Mouse (Mus musculus) heart, adult 2 months (tissue): ENCODE data around the gene Tex36. TPM values are rescaled to one million over a fixed set of nuclear protein-coding genes. Genes with fewer than 3 reads are reported as not detected.
A peak's percentile ranks its signal among the peaks of the same experiment; 100 is the strongest.

ENCODE experiments used
- DNase-seq, 2 experiments: peaks; one replicate each; pipeline ENCODE4 v3.0.0; 2021
- H3K27ac ChIP-seq: fragments of 200-600 bp; 2 replicates; pipeline ENCODE4 v1.8.1; 2022
- H3K27me3 ChIP-seq: fragments of 200-500 bp; 2 replicates; pipeline ENCODE4 v1.6.1; 2012; ENCODE audit warnings: mild to moderate bottlenecking, low read length, inconsistent platforms, mixed read lengths; ENCODE audit not compliant: control insufficient read depth, insufficient read depth
- H3K36me3 ChIP-seq: fragments of 200-500 bp; 2 replicates; pipeline ENCODE4 v1.6.1; 2012; ENCODE audit warnings: low read length, inconsistent platforms; ENCODE audit not compliant: control insufficient read depth, insufficient read depth
- H3K4me1 ChIP-seq: fragments of 200-500 bp; 2 replicates; pipeline ENCODE4 v1.6.1; 2011; ENCODE audit warnings: low read length; ENCODE audit not compliant: control insufficient read depth, insufficient read depth
- H3K4me3 ChIP-seq: fragments of 200-600 bp; 2 replicates; pipeline ENCODE4 v1.8.1; 2022
- H3K79me2 ChIP-seq: fragments of 200-500 bp; replicated peaks from 2 replicates; pipeline ENCODE4 v1.6.1; 2012; ENCODE audit warnings: mild to moderate bottlenecking, inconsistent platforms, low read length, moderate library complexity, mixed read lengths; ENCODE audit not compliant: control insufficient read depth, insufficient read depth
- H3K9ac ChIP-seq: fragments of 200-500 bp; 2 replicates; pipeline ENCODE4 v1.6.1; 2012; ENCODE audit warnings: low read depth, mild to moderate bottlenecking, control low read depth, inconsistent platforms, low read length, mixed read lengths
- CTCF ChIP-seq: fragments of 200-600 bp; IDR thresholded peaks from 2 replicates; pipeline ENCODE4 v1.8.1; 2022; ENCODE audit warnings: antibody characterized with exemption, mild to moderate bottlenecking, moderate library complexity
- EP300 ChIP-seq: fragments of 200-500 bp; IDR thresholded peaks from 2 replicates; pipeline ENCODE4 v1.6.1; 2011; ENCODE audit warnings: low read depth, low read length, control low read depth; ENCODE audit not compliant: insufficient read depth
- POLR2A ChIP-seq: fragments of 200-500 bp; IDR thresholded peaks from 2 replicates; pipeline ENCODE4 v1.6.1; 2011; ENCODE audit warnings: mild to moderate bottlenecking, low read depth, low read length, control low read depth; ENCODE audit not compliant: insufficient read depth
- WGBS: fragments of 180-500 bp; shearing (Covaris S2); methylation state at CpG from one replicate; pipeline ENCODE4 v1.1.7; 2018; 5-methylcytosine and 5-hydroxymethylcytosine counted together
- intact Hi-C: fragments of 180-260 bp; cut with DNase I; formaldehyde crosslinking; loops from one replicate; pipeline ENCODE4 v1.15.1; 2025
- polyA plus RNA-seq: library from polyadenylated mRNA; depleted of rRNA; stranded (reverse); fragments of >200 nt; gene quantifications from 2 replicates; pipeline ENCODE4 v1.2.3, GENCODE M21; 2012
- total RNA-seq, 2 experiments: library from RNA; stranded (reverse); gene quantifications; 2 replicates each; pipeline ENCODE4 v1.2.3; 2021

Gene Tex36
- total and polyA plus RNA-seq, 3 experiments: not detected

- Histone ChIP-seq H3K27me3 (no peaks in the 10 kb centered on the region), H3K4me1 (no peaks in the 10 kb centered on the region), H3K9ac (no peak overlapping the region), H3K4me3 (no peak overlapping the region), H3K27ac (no peak overlapping the region), H3K79me2 (no peaks in the 10 kb centered on the region), H3K36me3 (no peaks in the 10 kb centered on the region)
- intact Hi-C loops: no loop called here
- TF ChIP-seq POLR2A (no peak), EP300 (no peak), CTCF (no peak)
- 75% methylated on average over 8 of the region's 8 CpGs for WGBS
- no peak for DNase-seq
Observed at GRCm38 (mm10) chr7:133564600-133564999, 37.4 kb downstream of the Tex36 start.

GRCm38 (mm10) chr7:133563175-133563824, 38.7 kb downstream of the Tex36 start:
- Histone ChIP-seq H3K9ac (no peak overlapping the region), H3K4me1 (no peaks in the 10 kb centered on the region), H3K4me3 (no peak overlapping the region), H3K27ac (no peak overlapping the region), H3K36me3 (no peaks in the 10 kb centered on the region), H3K27me3 (no peaks in the 10 kb centered on the region), H3K79me2 (no peaks in the 10 kb centered on the region)
- no peak for DNase-seq
- WGBS: 63% methylated on average over 3 of the region's 3 CpGs
- intact Hi-C loops: no loop called here
- no peak for TF ChIP-seq POLR2A
- no peak for TF ChIP-seq CTCF
- TF ChIP-seq EP300: no peak

- WGBS: 66% methylated on average over 8 of the region's 8 CpGs
- no peaks in the 10 kb centered on the region for H3K79me2 ChIP-seq
- H3K36me3 ChIP-seq: no peaks in the 10 kb centered on the region
- no peaks in the 10 kb centered on the region for H3K27me3 ChIP-seq
- no peaks in the 10 kb centered on the region for H3K4me1 ChIP-seq
- intact Hi-C loops: no loop called here
- H3K4me3 ChIP-seq: no peak overlapping the region
- TF ChIP-seq CTCF (peak; percentile 51), POLR2A (no peak), EP300 (no peak)
- H3K9ac ChIP-seq: no peak overlapping the region
- DNase-seq: no peak
- no peak overlapping the region for H3K27ac ChIP-seq
Observed at GRCm38 (mm10) chr7:133555786-133556492, 46.0 kb downstream of the Tex36 start.

- H3K27ac ChIP-seq: no peak overlapping the region
- H3K36me3 ChIP-seq: no peaks in the 10 kb centered on the region
- TF ChIP-seq CTCF (no peak), EP300 (no peak), POLR2A (no peak)
- 53% methylated on average over 7 of the region's 7 CpGs for WGBS
- H3K79me2 ChIP-seq: no peaks in the 10 kb centered on the region
- H3K9ac ChIP-seq: no peak overlapping the region
- no peak for DNase-seq
- no peak overlapping the region for H3K4me3 ChIP-seq
- intact Hi-C loops: no loop called here
- no peaks in the 10 kb centered on the region for H3K4me1 ChIP-seq
- H3K27me3 ChIP-seq: peaks cover 1% of the 10 kb centered on the region; the same call in 1 of the 2 replicates
Observed at GRCm38 (mm10) chr7:133552306-133552991, 49.5 kb downstream of the Tex36 start.

GRCm38 (mm10) chr7:133551000-133551399, 51.0 kb downstream of the Tex36 start:
- H3K79me2 ChIP-seq: no peaks in the 10 kb centered on the region
- no peaks in the 10 kb centered on the region for H3K36me3 ChIP-seq
- no peak overlapping the region for H3K27ac ChIP-seq
- no peaks in the 10 kb centered on the region for H3K4me1 ChIP-seq
- no peak for DNase-seq
- 46% methylated on average over 2 of the region's 2 CpGs for WGBS
- TF ChIP-seq EP300: no peak
- intact Hi-C loops: no loop called here
- H3K4me3 ChIP-seq: no peak overlapping the region
- H3K27me3 ChIP-seq: peaks cover 1% of the 10 kb centered on the region; the same call in 1 of the 2 replicates
- H3K9ac ChIP-seq: no peak overlapping the region

GRCm38 (mm10) chr7:133548434-133548833, 53.5 kb downstream of the Tex36 start:
- no peak overlapping the region for H3K4me3 ChIP-seq
- 43% methylated on average over 4 of the region's 4 CpGs for WGBS
- TF ChIP-seq EP300: no peak
- TF ChIP-seq CTCF: no peak
- TF ChIP-seq POLR2A: no peak
- no peak overlapping the region for H3K9ac ChIP-seq
- H3K27me3 ChIP-seq: peaks cover 1% of the 10 kb centered on the region; the same call in 1 of the 2 replicates
- intact Hi-C loops: no loop called here
- H3K36me3 ChIP-seq: no peaks in the 10 kb centered on the region
- no peak overlapping the region for H3K27ac ChIP-seq
- no peaks in the 10 kb centered on the region for H3K4me1 ChIP-seq
- no peak for DNase-seq
- H3K79me2 ChIP-seq: no peaks in the 10 kb centered on the region
